Mouse (Mus musculus) kidney, postnatal 0 days (tissue): Measurements from ENCODE around the gene Ctsk. TPM values are rescaled to one million over a fixed set of nuclear protein-coding genes. Genes with fewer than 3 reads are reported as not detected.
A peak's percentile ranks its signal among the peaks of the same experiment; 100 is the strongest.

Experiments
- ATAC-seq: fragments of 200-750 bp; cut with Nextera tagmentation; replicated peaks from 2 replicates; pipeline ENCODE4 v1.8.0; 2017; ENCODE audit warnings: low read depth, moderate number of reproducible peaks, moderate TSS enrichment, moderate library complexity; ENCODE audit not compliant: low FRiP score
- DNase-seq: peaks from one replicate; pipeline ENCODE4 v3.0.0-alpha.2; 2016; ENCODE audit warnings: low spot score
- H3K27ac ChIP-seq: fragments of 300-500 bp; sonication (generic); 2 replicates; pipeline ENCODE4 v1.5.1; 2014; ENCODE audit warnings: mild to moderate bottlenecking
- H3K27me3 ChIP-seq: fragments of 300-500 bp; sonication (generic); 2 replicates; pipeline ENCODE4 v1.6.1; 2014; ENCODE audit warnings: low read length, mixed read lengths; ENCODE audit not compliant: insufficient read depth
- H3K36me3 ChIP-seq: fragments of 300-500 bp; sonication (generic); 2 replicates; pipeline ENCODE4 v1.6.1; 2014; ENCODE audit warnings: low read length, mixed read lengths; ENCODE audit not compliant: insufficient read depth
- H3K4me1 ChIP-seq: fragments of 300-500 bp; sonication (generic); replicated peaks from 2 replicates; pipeline ENCODE4 v1.6.1; 2014; ENCODE audit warnings: antibody characterized with exemption, low read length, mixed read lengths; ENCODE audit not compliant: insufficient read depth
- H3K4me2 ChIP-seq: fragments of 300-500 bp; sonication (generic); 2 replicates; pipeline ENCODE4 v1.6.1; 2014; ENCODE audit warnings: mild to moderate bottlenecking, low read length, moderate library complexity, mixed read lengths
- H3K4me3 ChIP-seq: fragments of 300-500 bp; sonication (generic); replicated peaks from 2 replicates; pipeline ENCODE4 v1.5.1; 2014; ENCODE audit warnings: low read depth, low read length
- H3K9ac ChIP-seq: fragments of 300-500 bp; sonication (generic); 2 replicates; pipeline ENCODE4 v1.6.1; 2014; ENCODE audit warnings: low read depth, low read length
- H3K9me3 ChIP-seq: fragments of 300-500 bp; sonication (generic); replicated peaks from 2 replicates; pipeline ENCODE4 v1.6.1; 2016; ENCODE audit warnings: low read length, inconsistent platforms, mixed read lengths
- CTCF ChIP-seq: IDR thresholded peaks from 2 replicates; pipeline ENCODE4 v1.5.1; 2016; ENCODE audit warnings: antibody characterized with exemption, low read depth, mild to moderate bottlenecking, moderate library complexity
- WGBS: fragments of 180-500 bp; shearing (Covaris S2); extraction: QIAGEN DNeasy Blood & Tissue Kit; methylation state at CpG from one replicate; pipeline ENCODE4 v1.1.7; 2014; 5-methylcytosine and 5-hydroxymethylcytosine counted together
- polyA plus RNA-seq: library from polyadenylated mRNA; unstranded; fragments of >200 nt; fragmentation: Nextera tagmentation; extraction: Ambion mirVana; gene quantifications from 2 replicates; pipeline ENCODE4 v1.2.1, GENCODE M21; 2015

Gene Ctsk
- 10.5 and 11.3 TPM in 2 replicates for polyA plus RNA-seq

DNA sequence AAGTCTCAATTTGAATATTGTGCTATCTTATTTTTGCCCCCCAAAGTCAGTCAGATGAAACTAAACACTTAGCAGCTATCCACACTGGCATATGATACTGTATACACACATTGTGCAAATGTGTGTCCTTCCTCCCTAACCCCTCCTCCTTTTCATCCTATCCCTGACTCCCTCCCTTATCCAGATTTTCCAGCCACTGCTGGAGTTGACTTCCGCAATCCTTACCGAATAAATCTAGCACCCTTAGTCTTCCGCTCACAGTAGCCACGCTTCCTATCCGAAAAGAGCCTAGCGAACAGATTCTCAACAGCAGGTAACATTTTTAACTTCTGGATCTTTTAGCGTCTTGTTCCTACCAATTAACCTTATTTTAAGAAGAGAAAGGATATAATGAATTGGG, at the start of gene Ctsk:
Ctsk (plus strand) TSS at position 233 of the 400 bp plus-strand sequence.
- ATAC-seq (no peak), DNase-seq (peak; percentile 61)
- Histone ChIP-seq H3K27ac (0 out of 2 replicates have a peak within 1 kb of the TSS, but pooled peaks have one; percentile 47), H3K27me3 (no peaks in the 10 kb centered on the region), H3K4me1 (no peaks in the 10 kb centered on the region), H3K4me3 (no peak within 1 kb of the TSS), H3K9me3 (no peaks in the 10 kb centered on the region), H3K36me3 (peaks cover 19% of the 10 kb centered on the region), H3K4me2 (peak within 1 kb of the TSS; percentile 30), H3K9ac (no peak within 1 kb of the TSS)
- 69% methylated on average over 7 of the region's 7 CpGs for WGBS
- no peak for TF ChIP-seq CTCF

DNA sequence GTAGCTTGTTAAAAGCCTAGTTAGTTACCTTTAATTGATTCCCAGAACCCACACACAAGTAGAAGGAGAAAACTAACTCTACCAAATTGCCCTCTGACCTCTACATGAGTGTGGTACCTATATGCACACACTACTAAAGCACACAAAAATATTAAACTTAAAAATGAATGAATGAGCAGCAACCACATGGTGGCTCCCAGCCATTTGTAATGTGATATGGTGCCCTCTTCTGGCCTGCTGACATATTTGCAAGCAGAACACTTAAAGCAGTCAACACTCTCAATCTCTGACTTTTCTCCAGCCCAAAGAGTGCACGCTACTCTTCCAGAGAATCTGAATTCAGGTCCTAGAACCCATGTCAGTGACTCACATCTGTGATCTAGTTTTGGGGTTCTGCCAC, 48.6 kb upstream of the Ctsk start:
- H3K27me3 ChIP-seq, result no peaks in the 10 kb centered on the region
- peaks cover 24% of the 10 kb centered on the region; the same call in 1 of the 2 replicates for H3K36me3 ChIP-seq
- no peak overlapping the region for H3K4me2 ChIP-seq
- no peak overlapping the region for H3K27ac ChIP-seq
- no peaks in the 10 kb centered on the region for H3K4me1 ChIP-seq
- H3K4me3 ChIP-seq, result no peak overlapping the region
- H3K9ac ChIP-seq, result no peak overlapping the region
- DNase-seq, result peak; percentile 80
- H3K9me3 ChIP-seq, result no peaks in the 10 kb centered on the region
- peak; percentile 87 for TF ChIP-seq CTCF
- no peak for ATAC-seq
- 44% methylated on average over 1 of the region's 1 CpGs for WGBS

DNA sequence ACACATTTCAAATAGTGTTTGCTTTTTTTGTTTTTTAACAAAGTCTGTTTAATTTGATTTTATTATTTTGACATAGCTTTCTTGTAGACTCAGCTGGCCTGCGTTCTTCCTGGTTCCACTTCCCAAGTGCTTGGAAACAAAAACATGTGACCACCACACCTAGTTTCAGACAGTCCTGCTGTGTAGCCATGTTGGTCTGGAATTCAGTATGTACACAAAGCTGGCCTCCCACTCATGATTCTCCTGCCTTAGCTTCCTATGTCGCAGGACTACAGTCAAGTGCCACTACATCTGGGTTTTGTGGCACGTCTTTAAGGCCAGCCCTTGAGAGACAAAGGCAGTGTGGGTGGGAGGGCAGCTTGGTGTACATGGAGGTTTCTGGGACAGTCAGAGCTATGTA, 48.1 kb upstream of the Ctsk start:
- Histone ChIP-seq H3K4me2 (no peak overlapping the region), H3K9ac (no peak overlapping the region), H3K4me1 (no peaks in the 10 kb centered on the region), H3K27me3 (no peaks in the 10 kb centered on the region), H3K9me3 (no peaks in the 10 kb centered on the region), H3K36me3 (peaks cover 24% of the 10 kb centered on the region; the same call in 1 of the 2 replicates), H3K4me3 (no peak overlapping the region), H3K27ac (no peak overlapping the region)
- 91% methylated on average over 3 of the region's 3 CpGs for WGBS
- no peak for TF ChIP-seq CTCF
- ATAC-seq (no peak), DNase-seq (no peak)

DNA sequence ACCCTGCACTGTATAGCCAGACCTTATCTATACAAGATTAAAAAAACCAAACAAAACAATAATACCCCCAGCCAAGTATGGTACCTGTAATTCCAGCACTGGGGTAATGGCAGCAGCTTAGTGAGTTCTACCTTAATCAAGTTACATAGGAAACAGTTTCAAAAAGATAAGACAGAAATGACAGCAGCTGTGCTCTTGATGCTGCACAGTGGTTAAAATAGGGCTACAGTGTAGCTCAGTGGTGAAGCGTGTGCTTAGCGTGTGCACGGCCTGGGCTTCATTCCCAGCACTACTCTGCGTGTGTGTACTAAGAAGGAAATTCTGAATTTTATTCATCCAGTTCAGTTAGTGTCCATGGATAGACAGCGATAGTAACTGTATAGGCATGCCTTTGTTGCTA, 42.7 kb upstream of the Ctsk start:
- H3K4me3 ChIP-seq, result no peak overlapping the region
- H3K27me3 ChIP-seq, result no peaks in the 10 kb centered on the region
- DNase-seq (no peak), ATAC-seq (no peak)
- no peaks in the 10 kb centered on the region for H3K4me1 ChIP-seq
- H3K4me2 ChIP-seq, result no peak overlapping the region
- WGBS, result 98% methylated on average over 5 of the region's 5 CpGs
- no peak overlapping the region for H3K27ac ChIP-seq
- peaks cover 13% of the 10 kb centered on the region; the same call in 1 of the 2 replicates for H3K36me3 ChIP-seq
- H3K9me3 ChIP-seq, result no peaks in the 10 kb centered on the region
- TF ChIP-seq CTCF, result no peak
- H3K9ac ChIP-seq, result no peak overlapping the region

DNA sequence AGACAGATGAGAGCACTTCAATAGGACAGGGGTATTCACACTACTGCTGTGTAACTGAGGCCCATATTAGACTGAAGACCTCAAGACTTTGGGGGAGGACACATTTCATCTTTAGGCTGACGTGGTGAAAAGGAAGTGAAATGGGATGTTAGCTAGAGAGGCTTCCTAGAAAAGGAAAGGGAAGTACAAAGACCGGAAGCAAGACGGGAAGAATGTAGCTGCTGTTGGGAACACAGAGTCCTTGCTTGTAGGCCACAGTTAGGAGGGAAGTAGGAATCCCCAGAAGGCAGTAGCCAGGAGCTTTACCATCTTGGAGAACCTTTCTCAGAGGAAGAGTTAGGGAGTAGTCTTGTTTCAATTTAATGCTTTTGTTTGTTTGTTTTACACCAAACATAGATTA, 41.3 kb upstream of the Ctsk start:
- no peak overlapping the region for H3K9ac ChIP-seq
- DNase-seq (peak; percentile 44), ATAC-seq (no peak)
- H3K4me3 ChIP-seq, result no peak overlapping the region
- H3K4me2 ChIP-seq, result no peak overlapping the region
- no peaks in the 10 kb centered on the region for H3K27me3 ChIP-seq
- peaks cover 8% of the 10 kb centered on the region; the same call in 1 of the 2 replicates for H3K36me3 ChIP-seq
- H3K27ac ChIP-seq, result 0 out of 2 replicates have a peak overlapping the region, but pooled peaks have one; percentile 42
- no peaks in the 10 kb centered on the region for H3K4me1 ChIP-seq
- WGBS, result 76% methylated on average over 3 of the region's 3 CpGs
- H3K9me3 ChIP-seq, result no peaks in the 10 kb centered on the region
- TF ChIP-seq CTCF, result no peak

DNA sequence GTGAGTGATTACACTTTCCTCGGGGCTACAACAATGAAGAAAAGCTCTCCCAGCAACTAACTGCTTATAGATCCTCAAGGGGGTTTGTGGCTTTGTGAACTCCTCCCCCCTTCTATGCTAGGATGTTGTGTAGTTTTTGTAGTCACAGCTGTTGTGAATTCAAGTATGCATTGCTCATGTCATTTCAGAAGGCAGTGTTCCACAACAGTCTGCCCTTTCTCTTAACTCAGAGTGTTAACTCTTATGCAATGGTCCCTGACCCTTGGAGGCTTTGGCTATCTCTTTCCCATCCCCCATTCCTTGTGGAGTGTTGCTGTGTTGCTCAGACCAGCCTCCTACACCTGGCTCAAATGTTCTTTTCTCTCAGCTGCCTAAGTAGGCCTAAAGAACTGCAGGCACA, 39.7 kb upstream of the Ctsk start:
- 74% methylated on average over 1 of the region's 1 CpGs for WGBS
- H3K9ac ChIP-seq, result no peak overlapping the region
- H3K36me3 ChIP-seq, result no peaks in the 10 kb centered on the region
- DNase-seq (no peak), ATAC-seq (no peak)
- no peaks in the 10 kb centered on the region for H3K9me3 ChIP-seq
- no peaks in the 10 kb centered on the region for H3K27me3 ChIP-seq
- TF ChIP-seq CTCF, result no peak
- H3K4me2 ChIP-seq, result no peak overlapping the region
- no peak overlapping the region for H3K27ac ChIP-seq
- no peaks in the 10 kb centered on the region for H3K4me1 ChIP-seq
- H3K4me3 ChIP-seq, result no peak overlapping the region

DNA sequence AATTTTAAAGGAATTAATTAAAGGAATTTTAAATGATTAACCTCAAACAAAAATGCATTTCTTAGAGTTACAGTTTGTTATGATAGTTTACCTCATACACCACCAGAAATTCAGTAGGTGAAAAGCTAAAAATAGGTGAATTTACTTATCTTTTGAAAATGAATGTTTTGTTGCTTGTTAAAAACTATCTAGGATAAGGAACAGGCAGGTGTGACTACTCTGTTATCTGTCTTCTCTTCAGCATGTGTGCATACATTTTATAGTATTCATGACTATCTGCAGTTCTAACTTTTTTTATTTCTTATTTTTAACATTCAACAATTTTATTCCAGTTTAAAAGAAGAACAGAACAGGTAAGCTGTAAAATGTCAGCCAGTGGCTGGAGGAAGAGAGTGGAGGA, 35.2 kb upstream of the Ctsk start:
- no peaks in the 10 kb centered on the region for H3K36me3 ChIP-seq
- no peaks in the 10 kb centered on the region for H3K4me1 ChIP-seq
- H3K27ac ChIP-seq, result no peak overlapping the region
- DNase-seq (no peak), ATAC-seq (no peak)
- no peaks in the 10 kb centered on the region for H3K9me3 ChIP-seq
- H3K9ac ChIP-seq, result no peak overlapping the region
- no peak overlapping the region for H3K4me2 ChIP-seq
- H3K4me3 ChIP-seq, result no peak overlapping the region
- no peaks in the 10 kb centered on the region for H3K27me3 ChIP-seq
- TF ChIP-seq CTCF, result no peak
